Mouse (Mus musculus) intestine, embryonic 15.5 days (tissue): ENCODE results near the gene Gm10300. TPM values are rescaled to one million over a fixed set of nuclear protein-coding genes. Genes with fewer than 3 reads are reported as not detected.

Source experiments
- polyA plus RNA-seq: library from polyadenylated mRNA; unstranded; fragments of >200 nt; fragmentation: Nextera tagmentation; extraction: Ambion mirVana; gene quantifications from 2 replicates; pipeline ENCODE4 v1.2.1, GENCODE M21; 2015

Gene Gm10300
- polyA plus RNA-seq, 1 experiment from 2014 or later = 0.08 TPM

Other genes with a start within 250 kb of the Gm10300 start
- 4.6 and 4.9 TPM in 2 replicates for gene Ptpru, start 236.4 kb upstream of the Gm10300 start, polyA plus RNA-seq
- 72.6 and 77.4 TPM in 2 replicates for gene Mecr, start 231.2 kb upstream of the Gm10300 start, polyA plus RNA-seq
- gene Srsf4, start 201.1 kb upstream of the Gm10300 start, polyA plus RNA-seq = 86.6 and 92.6 TPM in 2 replicates
- 0.74 and 1.2 TPM in 2 replicates for gene Tmem200b, start 152.9 kb upstream of the Gm10300 start, polyA plus RNA-seq
- 50.0 and 54.2 TPM in 2 replicates for gene Epb41, start 624 bp downstream of the Gm10300 start, polyA plus RNA-seq
- gene Oprd1, start 69.8 kb downstream of the Gm10300 start, polyA plus RNA-seq = 0.28 and 0.34 TPM in 2 replicates
- gene Ythdf2, start 137.6 kb downstream of the Gm10300 start, polyA plus RNA-seq = 70.6 and 86.5 TPM in 2 replicates
- 27.8 and 31.3 TPM in 2 replicates for gene Gmeb1, start 186.9 kb downstream of the Gm10300 start, polyA plus RNA-seq
- 37.7 and 39.8 TPM in 2 replicates for gene Taf12, start 199.7 kb downstream of the Gm10300 start, polyA plus RNA-seq
- gene Rab42, start 228.7 kb downstream of the Gm10300 start, polyA plus RNA-seq = 3.6 and 3.9 TPM in 2 replicates